Mouse (Mus musculus): ENCODE measurements at regions not wholly inside any gene's neighbourhood (a gene's known extent, or its start where the extent isn't known, plus 50 kb on each side); places are given as distances from the start of the nearest gene placed in this dataset.

DNA sequence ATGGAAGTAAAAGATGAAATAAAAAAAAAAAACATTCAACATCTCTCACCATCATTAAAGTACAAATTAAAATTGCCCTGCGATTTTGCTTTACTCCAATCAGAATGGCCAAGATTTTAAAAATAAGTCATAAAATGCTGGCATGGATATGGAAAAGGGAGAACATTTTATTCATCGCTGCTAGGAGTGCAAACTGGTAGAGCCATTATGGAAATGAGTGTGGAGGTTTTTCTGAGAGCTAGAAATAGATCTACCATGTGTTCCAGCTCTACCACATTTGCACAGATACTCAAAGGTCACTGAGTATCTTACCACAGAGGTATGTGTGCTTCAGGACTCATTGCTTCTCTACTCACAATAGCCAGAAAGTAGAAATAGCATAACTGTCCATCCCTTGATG is 129.0 kb upstream of the Ift57 start:
- in situ Hi-C loops (cut with MboI, MseI): loop anchor here (5.0 kb wide), 1 partner anchor 37 kb away; no protein-coding TSS in a partner anchor

DNA sequence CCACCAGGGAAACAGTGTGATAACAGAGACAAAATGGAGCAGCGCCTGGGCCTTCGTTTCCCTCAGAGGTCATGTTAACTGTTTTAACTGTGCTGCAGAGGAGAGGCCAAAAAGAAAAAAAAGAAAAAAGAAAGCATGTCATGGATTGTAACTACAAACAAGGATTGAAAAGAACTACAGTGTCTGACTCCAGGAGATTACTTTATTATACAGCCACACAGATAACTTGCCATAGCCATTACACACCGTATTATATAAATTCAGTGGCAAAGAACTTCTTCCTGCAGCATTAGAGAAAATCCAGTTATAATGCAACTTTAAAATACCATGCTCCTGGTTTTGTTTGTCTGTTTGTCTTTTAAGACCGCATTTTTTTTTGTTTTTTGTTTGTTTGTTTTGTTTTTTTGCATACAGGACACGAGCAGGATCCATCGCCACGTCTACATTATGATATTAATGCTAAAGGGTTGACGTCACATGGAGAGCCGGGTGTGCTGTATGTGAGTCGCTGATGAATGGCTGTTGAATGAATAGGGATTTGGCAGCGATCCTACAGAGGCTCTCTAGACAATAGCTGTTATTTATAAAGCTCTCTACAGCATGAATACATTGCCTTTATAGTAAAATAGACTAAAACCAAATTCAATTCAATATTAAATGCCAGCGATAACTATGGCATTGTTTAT is 126.4 kb upstream of the Ift57 start:
- in situ Hi-C loops (cut with MboI, MseI): loop anchor here (5.0 kb wide), 1 partner anchor 35 kb away; no protein-coding TSS in a partner anchor

GRCm38 (mm10) chr16:49573171-49573517 is 125.9 kb upstream of the Ift57 start:
- in situ Hi-C loops (cut with MboI, MseI): loop anchor here (5.0 kb wide), 1 partner anchor 34 kb away; no protein-coding TSS in a partner anchor

DNA sequence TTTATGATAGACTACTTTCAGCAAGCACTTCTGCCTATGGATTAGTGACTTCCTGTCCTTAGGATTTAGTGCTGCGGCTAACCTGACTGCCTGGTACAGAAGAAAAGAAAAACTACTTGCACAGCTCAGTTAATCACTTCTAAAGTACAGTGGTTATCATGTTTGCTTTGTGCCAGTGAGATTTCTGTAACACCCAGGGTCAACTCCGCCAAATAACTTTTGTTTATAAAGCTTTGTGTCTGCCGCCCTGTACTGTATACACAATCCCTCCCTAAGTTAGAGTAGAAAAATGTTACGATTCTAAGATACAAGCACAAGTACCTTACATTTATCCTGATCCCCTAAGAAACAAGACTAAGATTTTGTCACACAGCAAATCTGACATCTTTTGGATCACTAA is 120.1 kb upstream of the Ift57 start:
- in situ Hi-C loops (cut with MboI, MseI): no loop called here

DNA sequence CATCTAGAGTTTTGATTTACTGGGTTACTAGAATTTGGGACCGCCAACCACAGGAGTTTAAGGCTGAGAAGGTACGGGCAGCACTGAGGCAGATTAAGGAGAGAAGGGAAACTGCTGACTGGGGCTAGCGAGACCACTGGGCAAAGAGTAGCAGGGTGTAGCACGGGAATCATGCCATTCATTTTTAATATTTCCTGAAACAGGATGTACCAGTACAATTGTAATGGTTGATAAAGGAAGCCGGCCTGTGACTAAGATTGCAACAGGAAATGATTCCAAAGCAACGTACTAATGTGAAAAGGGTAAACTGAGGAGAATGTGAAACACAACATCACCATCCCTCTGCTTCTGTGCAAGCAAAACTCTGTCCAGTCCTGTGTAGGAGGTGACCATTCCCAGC is 118.3 kb upstream of the Ift57 start:
- in situ Hi-C loops (cut with MboI, MseI): no loop called here

GRCm38 (mm10) chr16:49606500-49606899 is 92.5 kb upstream of the Ift57 start:
- in situ Hi-C loops (cut with MboI, MseI): loop anchor here (5.0 kb wide), 1 partner anchor 34 kb away; no protein-coding TSS in a partner anchor

DNA sequence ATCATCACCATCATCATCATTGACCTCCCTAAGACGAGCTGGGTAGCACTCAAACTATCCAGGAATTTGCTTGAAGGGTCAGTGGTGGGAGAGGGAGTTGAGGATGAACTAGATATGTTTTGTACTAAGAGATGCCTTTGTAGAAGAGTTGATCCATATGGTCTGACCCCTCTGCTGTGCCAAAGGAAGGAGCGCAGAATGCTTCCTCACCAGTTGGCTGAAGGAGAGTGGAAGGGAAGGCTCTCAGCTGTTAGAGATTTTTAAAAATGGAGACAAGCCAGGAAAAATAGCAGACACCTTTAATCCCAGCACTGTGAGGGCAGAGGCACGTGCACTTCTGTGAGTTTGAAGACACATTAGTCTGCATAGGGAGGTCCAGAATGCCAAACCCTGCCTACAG is 84.2 kb upstream of the Ift57 start:
- in situ Hi-C loops (cut with MboI, MseI): no loop called here

DNA sequence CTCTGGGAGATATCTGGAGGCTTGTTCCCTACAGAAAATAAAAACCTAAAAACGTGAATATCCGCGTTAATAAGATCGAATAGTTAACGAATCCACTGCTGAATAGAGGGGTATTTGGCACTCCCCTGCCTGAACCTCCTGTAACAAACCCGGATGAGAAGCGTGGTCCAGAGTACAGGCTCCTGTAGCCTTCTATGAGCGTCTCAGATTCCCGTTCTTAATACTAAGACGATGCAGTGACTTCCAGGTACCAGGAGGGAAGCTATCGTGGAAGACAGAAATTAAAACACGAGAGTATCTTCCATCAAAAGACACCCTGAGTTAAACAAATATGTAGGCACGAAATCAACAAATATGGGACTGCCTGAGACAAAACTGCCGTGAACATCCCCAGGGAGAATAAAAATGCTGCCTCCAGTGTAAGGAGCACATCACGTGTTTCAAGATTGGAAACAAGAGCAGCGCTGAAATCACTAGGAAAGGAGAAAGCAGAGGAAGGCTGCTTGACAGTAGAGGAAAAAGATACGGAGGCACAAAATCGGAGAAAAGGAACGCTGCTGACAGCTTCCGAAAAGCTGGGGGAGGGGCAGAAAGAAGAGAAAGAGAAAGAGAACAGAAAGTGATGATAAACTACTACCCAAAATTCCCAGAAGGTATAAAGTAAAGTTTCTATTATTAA is 83.6 kb upstream of the Ift57 start:
- in situ Hi-C loops (cut with MboI, MseI): no loop called here

GRCm38 (mm10) chr16:49616263-49616872 is 82.7 kb upstream of the Ift57 start:
- in situ Hi-C loops (cut with MboI, MseI): no loop called here

GRCm38 (mm10) chr16:49633502-49633901 is 65.5 kb upstream of the Ift57 start:
- in situ Hi-C loops (cut with MboI, MseI): no loop called here

DNA sequence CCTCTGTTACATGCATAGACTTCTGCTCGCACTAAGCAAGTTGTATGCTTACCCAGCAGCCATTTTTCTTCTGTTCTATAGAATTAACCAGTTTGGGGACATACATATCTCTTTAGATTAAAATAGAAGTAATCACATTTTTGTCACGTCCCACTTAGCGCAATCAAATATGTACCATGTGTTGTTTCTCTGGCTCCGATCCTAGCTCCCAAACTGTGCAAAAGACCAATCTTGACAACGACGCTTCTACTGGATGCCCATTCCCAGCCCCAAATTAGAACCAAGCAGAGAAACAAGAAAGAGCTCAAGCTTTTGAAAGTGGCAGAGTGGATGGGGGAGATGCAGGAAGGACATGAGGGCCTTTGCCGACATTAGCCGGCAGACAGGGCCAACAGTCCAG is 63.5 kb upstream of the Ift57 start:
- in situ Hi-C loops (cut with MboI, MseI): no loop called here

- in situ Hi-C loops (cut with MboI, MseI): no loop called here
Observed at GRCm38 (mm10) chr16:49636467-49636866, 62.6 kb upstream of the Ift57 start.

- in situ Hi-C loops (cut with MboI, MseI): no loop called here
Observed at GRCm38 (mm10) chr16:49642696-49643095, 56.3 kb upstream of the Ift57 start.

DNA sequence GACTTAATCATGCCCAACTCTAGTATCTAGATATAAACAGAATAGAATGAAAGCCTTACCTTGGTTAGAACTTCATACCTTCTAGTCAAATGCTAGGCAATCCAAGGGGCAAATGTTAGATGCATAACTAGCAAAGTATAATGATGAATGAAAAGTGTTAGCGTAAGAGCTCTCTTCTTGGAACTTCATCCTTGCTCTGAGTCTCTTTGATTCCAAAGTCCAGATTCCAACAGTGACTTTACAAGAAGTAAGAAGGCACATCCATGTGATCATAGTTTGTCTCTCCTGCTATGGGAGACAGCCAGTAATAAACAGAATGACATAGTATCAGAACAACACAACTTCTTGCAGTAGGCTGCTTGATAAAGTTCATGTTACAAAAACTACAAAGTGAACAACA is 54.6 kb upstream of the Ift57 start:
- in situ Hi-C loops (cut with MboI, MseI): no loop called here

DNA sequence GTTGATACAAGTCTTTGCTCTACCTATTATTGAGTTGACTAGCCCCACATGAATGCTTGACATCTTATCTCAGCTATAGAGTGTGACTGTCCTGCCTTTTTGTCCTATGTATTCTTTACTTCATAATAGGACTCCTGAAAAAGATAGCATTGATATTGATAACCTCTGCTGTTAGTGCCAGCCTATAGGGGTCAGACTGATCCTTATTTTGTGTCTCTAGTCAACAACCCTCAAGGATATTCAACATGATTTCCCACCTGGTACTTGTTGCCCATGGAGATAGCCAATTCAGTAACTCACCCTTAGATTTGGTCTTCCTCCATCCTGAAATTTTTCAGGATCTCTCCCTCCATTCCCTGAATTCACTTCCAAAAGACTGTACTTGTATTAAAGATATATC is 52.6 kb upstream of the Ift57 start:
- in situ Hi-C loops (cut with MboI, MseI): no loop called here
